Mouse (Mus musculus) myocyte (in vitro differentiated cells): ENCODE results near the gene Rph3a. TPM values are rescaled to one million over a fixed set of nuclear protein-coding genes. Genes with fewer than 3 reads are reported as not detected.

Experiments used
- H3K27me3 ChIP-seq: one replicate; pipeline ENCODE4 v1.6.1; 2011; ENCODE audit not compliant: control insufficient read depth, insufficient read depth, insufficient read length
- H3K36me3 ChIP-seq: one replicate; pipeline ENCODE4 v1.6.1; 2011; ENCODE audit not compliant: control insufficient read depth, insufficient read depth
- H3K4me2 ChIP-seq: one replicate; pipeline ENCODE4 v1.6.1; 2011; ENCODE audit warnings: low read depth, control low read depth
- H3K4me3 ChIP-seq: one replicate; pipeline ENCODE4 v1.5.1; 2011; ENCODE audit warnings: mild to moderate bottlenecking, control low read depth, moderate library complexity
- H3K79me2 ChIP-seq: one replicate; pipeline ENCODE4 v1.6.1; 2011; ENCODE audit not compliant: control insufficient read depth, insufficient read depth
- H3ac ChIP-seq: one replicate; pipeline ENCODE4 v1.6.1; 2011; ENCODE audit not compliant: control insufficient read depth, insufficient read length
- CEBPB ChIP-seq: IDR thresholded peaks from 2 replicates; pipeline ENCODE4 v1.6.1; 2011; ENCODE audit warnings: mild to moderate bottlenecking, moderate library complexity; ENCODE audit not compliant: poor library complexity, insufficient read depth, severe bottlenecking
- E2F4 ChIP-seq: IDR thresholded peaks from one replicate; pipeline ENCODE4 v1.6.1; 2011; ENCODE audit warnings: mild to moderate bottlenecking, control low read depth, moderate library complexity; ENCODE audit not compliant: insufficient read depth
- MAX ChIP-seq: IDR thresholded peaks from one replicate; pipeline ENCODE4 v1.6.1; 2011; ENCODE audit warnings: low read depth, mild to moderate bottlenecking, control low read depth
- MYOD1 ChIP-seq, 3 experiments: IDR thresholded peaks; one replicate each; pipeline ENCODE4 v1.6.1; 2011; ENCODE audit warnings: control low read depth in 2 of 3, low read depth in 2 of 3, mild to moderate bottlenecking in 2 of 3, moderate library complexity in 1 of 3; ENCODE audit not compliant: insufficient read length in 2 of 3, control insufficient read depth in 1 of 3
- MYOG ChIP-seq, 3 experiments: IDR thresholded peaks; one replicate each; pipeline ENCODE4 v1.6.1; 2011; ENCODE audit warnings: control low read depth in 2 of 3, low read depth in 2 of 3, mild to moderate bottlenecking in 2 of 3; ENCODE audit not compliant: insufficient read length in 2 of 3, control insufficient read depth in 1 of 3, insufficient read depth in 1 of 3
- POLR2A ChIP-seq: IDR thresholded peaks from one replicate; pipeline ENCODE4 v1.6.1; 2011; ENCODE audit warnings: low read depth, mild to moderate bottlenecking, control low read depth, moderate library complexity; ENCODE audit not compliant: insufficient read length
- POLR2AphosphoS2 ChIP-seq: IDR thresholded peaks from one replicate; pipeline ENCODE4 v1.6.1; 2011; ENCODE audit warnings: low read depth, control low read depth; ENCODE audit not compliant: insufficient read length
- REST ChIP-seq: IDR thresholded peaks from one replicate; pipeline ENCODE4 v1.6.1; 2011; ENCODE audit warnings: mild to moderate bottlenecking, control low read depth, moderate library complexity; ENCODE audit not compliant: insufficient read depth, insufficient read length
- SRF ChIP-seq: IDR thresholded peaks from one replicate; pipeline ENCODE4 v1.6.1; 2011; ENCODE audit warnings: low read depth; ENCODE audit not compliant: control insufficient read depth, insufficient read length
- TCF12 ChIP-seq: IDR thresholded peaks from one replicate; pipeline ENCODE4 v1.6.1; 2011; ENCODE audit warnings: mild to moderate bottlenecking, control low read depth; ENCODE audit not compliant: poor library complexity, insufficient read depth, severe bottlenecking
- TCF3 ChIP-seq: IDR thresholded peaks from one replicate; pipeline ENCODE4 v1.6.1; 2011; ENCODE audit warnings: low read depth, control low read depth; ENCODE audit not compliant: insufficient read length
- USF1 ChIP-seq: IDR thresholded peaks from one replicate; pipeline ENCODE4 v1.6.1; 2011; ENCODE audit warnings: low read depth, mild to moderate bottlenecking, control low read depth, moderate library complexity
- polyA plus RNA-seq: library from polyadenylated mRNA; unstranded; fragments of >200 nt; fragmentation: generic; extraction: Trizol; gene quantifications from one replicate; pipeline ENCODE4 v1.2.1, GENCODE M21; 2012; ENCODE audit warnings: missing spikeins

Gene Rph3a
- 0.05 TPM for polyA plus RNA-seq

GRCm38 (mm10) chr5:121009811-121010569 is at the start of gene Rph3a:
Gene Rph3a, minus strand, starts transcription at chr5:121010092.
- TF ChIP-seq E2F4 (no peak), CEBPB (no peak), POLR2AphosphoS2 (no peak), MAX (no peak), POLR2A (no peak), MYOD1 (IDR thresholded peaks at IDR 0.05; ENCODE audit: control insufficient read depth in 1 of 3, insufficient read length in 2 of 3, low read depth in 2 of 3) (no peak), TCF3 (no peak)
- no peak within 1 kb of the TSS for H3K4me3 ChIP-seq
- H3K36me3 ChIP-seq = no peaks in the 10 kb centered on the region
- no peaks in the 10 kb centered on the region for H3K79me2 ChIP-seq
- H3K4me2 ChIP-seq = no peak within 1 kb of the TSS
- no peaks in the 10 kb centered on the region for H3K27me3 ChIP-seq
- no peak within 1 kb of the TSS for H3ac ChIP-seq

- Histone ChIP-seq H3K4me2 (no peak overlapping the region), H3K27me3 (no peaks in the 10 kb centered on the region), H3K79me2 (no peaks in the 10 kb centered on the region), H3K4me3 (no peak overlapping the region), H3ac (no peak overlapping the region), H3K36me3 (no peaks in the 10 kb centered on the region)
- TF ChIP-seq REST = no peak
- TF ChIP-seq USF1 = no peak
- TF ChIP-seq POLR2AphosphoS2 = no peak
- no peak for TF ChIP-seq CEBPB
These were observed 48.4 kb upstream of the Rph3a start for GRCm38 (mm10) chr5:121058261-121058660.

- H3K27me3 ChIP-seq = peaks cover 9% of the 10 kb centered on the region
- no peak overlapping the region for H3ac ChIP-seq
- H3K79me2 ChIP-seq = no peaks in the 10 kb centered on the region
- no peak overlapping the region for H3K4me2 ChIP-seq
- no peaks in the 10 kb centered on the region for H3K36me3 ChIP-seq
- H3K4me3 ChIP-seq = no peak overlapping the region
- TF ChIP-seq MYOG (IDR thresholded peaks at IDR 0.05; ENCODE audit: control insufficient read depth in 1 of 3, insufficient read depth in 1 of 3, insufficient read length in 2 of 3, low read depth in 2 of 3) = no peak
- no peak for TF ChIP-seq CEBPB
- no peak for TF ChIP-seq MYOD1 (IDR thresholded peaks at IDR 0.05; ENCODE audit: control insufficient read depth in 1 of 3, insufficient read length in 2 of 3, low read depth in 2 of 3)
- no peak for TF ChIP-seq MAX
- TF ChIP-seq TCF3 = no peak
- no peak for TF ChIP-seq REST
- TF ChIP-seq POLR2A = no peak
- TF ChIP-seq E2F4 = no peak
- no peak for TF ChIP-seq USF1
- TF ChIP-seq TCF12 = no peak
These were observed 44.0 kb upstream of the Rph3a start for GRCm38 (mm10) chr5:121053886-121054285.

DNA sequence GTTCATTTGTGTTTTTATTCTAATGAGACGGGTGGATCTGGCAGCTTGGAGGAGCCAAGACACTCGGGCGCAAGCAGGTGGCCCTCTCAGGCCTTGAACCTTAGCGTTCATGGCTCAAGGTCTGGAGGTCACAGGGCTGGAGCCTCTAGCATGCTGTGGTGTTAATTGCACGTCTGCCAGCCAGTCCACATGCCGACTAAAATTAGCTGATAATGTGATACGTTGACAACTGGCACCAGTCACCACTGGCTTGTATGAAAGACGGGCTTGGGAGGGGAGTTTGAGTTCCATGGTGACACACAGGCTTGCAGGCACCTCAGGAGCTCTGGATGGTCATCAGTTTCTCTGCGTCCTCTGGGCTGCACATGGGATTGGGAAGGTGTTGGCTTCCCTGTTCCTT is 31.9 kb upstream of the Rph3a start:
- Histone ChIP-seq H3K27me3 (peaks cover 6% of the 10 kb centered on the region), H3K4me2 (no peak overlapping the region), H3K4me3 (no peak overlapping the region), H3ac (no peak overlapping the region), H3K36me3 (no peaks in the 10 kb centered on the region), H3K79me2 (no peaks in the 10 kb centered on the region)
- TF ChIP-seq TCF3 (no peak), MAX (no peak), USF1 (no peak), MYOD1 (IDR thresholded peaks at IDR 0.05; ENCODE audit: control insufficient read depth in 1 of 3, insufficient read length in 2 of 3, low read depth in 2 of 3) (no peak), SRF (no peak), REST (no peak), E2F4 (no peak), CEBPB (no peak), POLR2AphosphoS2 (no peak), TCF12 (no peak)

DNA sequence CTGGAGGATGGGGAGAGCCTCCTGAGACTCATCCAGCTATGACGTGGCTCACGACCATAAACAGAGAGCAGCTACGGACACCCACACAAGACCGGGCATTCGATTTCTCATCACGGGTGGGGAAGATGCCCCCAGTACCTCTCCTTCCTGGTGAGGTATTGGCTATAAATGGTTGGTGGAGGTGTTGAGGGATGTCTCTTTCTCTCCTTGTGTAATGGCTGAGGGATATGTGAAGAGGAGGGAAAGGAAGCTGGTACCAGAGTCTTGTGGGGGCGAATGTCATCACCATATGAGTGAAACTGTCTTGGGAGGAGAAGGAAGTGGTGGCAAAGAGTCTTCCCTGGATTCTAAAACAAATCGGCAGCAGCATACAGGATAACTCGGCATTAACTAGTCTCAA is 29.6 kb upstream of the Rph3a start:
- no peaks in the 10 kb centered on the region for H3K36me3 ChIP-seq
- no peak overlapping the region for H3ac ChIP-seq
- H3K79me2 ChIP-seq = no peaks in the 10 kb centered on the region
- TF ChIP-seq POLR2A (no peak), SRF (no peak), MAX (no peak), MYOG (IDR thresholded peaks at IDR 0.05; ENCODE audit: control insufficient read depth in 1 of 3, insufficient read depth in 1 of 3, insufficient read length in 2 of 3, low read depth in 2 of 3) (no peak), TCF12 (no peak), POLR2AphosphoS2 (no peak), E2F4 (no peak), TCF3 (no peak), REST (no peak), USF1 (no peak), MYOD1 (IDR thresholded peaks at IDR 0.05; ENCODE audit: control insufficient read depth in 1 of 3, insufficient read length in 2 of 3, low read depth in 2 of 3) (no peak), CEBPB (no peak)
- no peak overlapping the region for H3K4me3 ChIP-seq
- no peak overlapping the region for H3K4me2 ChIP-seq
- H3K27me3 ChIP-seq = peaks cover 6% of the 10 kb centered on the region
